Mouse (Mus musculus) ES-E14 (cell line): ENCODE data around the gene Gm10964.

ENCODE experiments used
- HCFC1 ChIP-seq: IDR thresholded peaks from 2 replicates; pipeline ENCODE4 v1.6.1; 2012; ENCODE audit warnings: low read length, inconsistent platforms, borderline replicate concordance; ENCODE audit not compliant: insufficient read depth
- MAFK ChIP-seq: IDR thresholded peaks from 2 replicates; pipeline ENCODE4 v1.6.1; 2014; ENCODE audit warnings: mild to moderate bottlenecking, low read depth, low read length, inconsistent platforms; ENCODE audit not compliant: insufficient read depth
- ZC3H11A ChIP-seq: IDR thresholded peaks from 2 replicates; pipeline ENCODE4 v1.6.1; 2012; ENCODE audit warnings: low read depth, mild to moderate bottlenecking, inconsistent platforms, low read length, borderline replicate concordance

GRCm38 (mm10) chr3:103792566-103792965, 53.4 kb downstream of the Gm10964 start:
- TF ChIP-seq HCFC1, result no peak
- no peak for TF ChIP-seq ZC3H11A
- TF ChIP-seq MAFK, result no peak
